Mouse (Mus musculus) C2C12 (cell line): ENCODE measurements around the gene Il7r. TPM values are rescaled to one million over a fixed set of nuclear protein-coding genes. Genes with fewer than 3 reads are reported as not detected.
"Not testable (repeated sequence)": the region's sequence is repeated elsewhere in the genome, so short reads cannot be mapped to it uniquely, and the experiment has no call there.

Experiments used
- H3K27me3 ChIP-seq: one replicate; pipeline ENCODE4 v1.6.1; 2011; ENCODE audit not compliant: control insufficient read depth, insufficient read depth, insufficient read length
- H3K36me3 ChIP-seq: one replicate; pipeline ENCODE4 v1.6.1; 2011; ENCODE audit not compliant: control insufficient read depth, insufficient read depth
- H3K4me3 ChIP-seq: one replicate; pipeline ENCODE4 v1.5.1; 2011; ENCODE audit warnings: mild to moderate bottlenecking, control low read depth; ENCODE audit not compliant: poor library complexity, insufficient read depth, severe bottlenecking
- H3K79me2 ChIP-seq: one replicate; pipeline ENCODE4 v1.6.1; 2011; ENCODE audit not compliant: control insufficient read depth, insufficient read depth
- H3K79me3 ChIP-seq: one replicate; pipeline ENCODE4 v1.6.1; 2011; ENCODE audit warnings: low read depth, control low read depth
- H3ac ChIP-seq: one replicate; pipeline ENCODE3; 2011; ENCODE audit warnings: low read depth; ENCODE audit not compliant: control insufficient read depth, insufficient read length
- CEBPB ChIP-seq: IDR thresholded peaks from one replicate; pipeline ENCODE4 v1.6.1; 2011; ENCODE audit warnings: low read depth, mild to moderate bottlenecking, control low read depth, moderate library complexity
- CTCF ChIP-seq: IDR thresholded peaks from one replicate; pipeline ENCODE4 v1.5.1; 2011; ENCODE audit not compliant: control insufficient read depth, insufficient read depth, insufficient read length
- FOSL1 ChIP-seq: IDR thresholded peaks from one replicate; pipeline ENCODE4 v1.8.0; 2011; ENCODE audit warnings: mild to moderate bottlenecking, low read length; ENCODE audit not compliant: poor library complexity, insufficient read depth, severe bottlenecking
- MAX ChIP-seq: IDR thresholded peaks from one replicate; pipeline ENCODE4 v1.6.1; 2011; ENCODE audit warnings: mild to moderate bottlenecking, control low read depth
- MYOD1 ChIP-seq: IDR thresholded peaks from one replicate; pipeline ENCODE4 v1.6.1; 2011; ENCODE audit warnings: low read depth; ENCODE audit not compliant: control insufficient read depth, insufficient read length
- MYOG ChIP-seq: IDR thresholded peaks from one replicate; pipeline ENCODE4 v1.6.1; 2011; ENCODE audit not compliant: control insufficient read depth, insufficient read length; ENCODE audit errors: extremely low read depth
- USF1 ChIP-seq: IDR thresholded peaks from one replicate; pipeline ENCODE4 v1.6.1; 2011; ENCODE audit warnings: low read depth, mild to moderate bottlenecking, control low read depth, moderate library complexity
- polyA plus RNA-seq: library from polyadenylated mRNA; unstranded; fragments of >200 nt; fragmentation: generic; extraction: Trizol; gene quantifications from one replicate; pipeline ENCODE4 v1.2.1, GENCODE M21; 2012; ENCODE audit warnings: missing spikeins

Il7r gene
- polyA plus RNA-seq, 1 experiment: not detected

- Histone ChIP-seq H3K79me2 (no peaks in the 10 kb centered on the region), H3K79me3 (no peaks in the 10 kb centered on the region), H3ac (no peak overlapping the region), H3K4me3 (no peak overlapping the region), H3K27me3 (no peaks in the 10 kb centered on the region), H3K36me3 (no peaks in the 10 kb centered on the region)
- no peak for TF ChIP-seq FOSL1
- TF ChIP-seq MYOG: no peak
- no peak for TF ChIP-seq MYOD1
- no peak for TF ChIP-seq CEBPB
- TF ChIP-seq USF1: no peak
- no peak for TF ChIP-seq MAX
- TF ChIP-seq CTCF: no peak
These were observed 37.3 kb upstream of the Il7r start for GRCm38 (mm10) chr15:9567316-9567715.

DNA sequence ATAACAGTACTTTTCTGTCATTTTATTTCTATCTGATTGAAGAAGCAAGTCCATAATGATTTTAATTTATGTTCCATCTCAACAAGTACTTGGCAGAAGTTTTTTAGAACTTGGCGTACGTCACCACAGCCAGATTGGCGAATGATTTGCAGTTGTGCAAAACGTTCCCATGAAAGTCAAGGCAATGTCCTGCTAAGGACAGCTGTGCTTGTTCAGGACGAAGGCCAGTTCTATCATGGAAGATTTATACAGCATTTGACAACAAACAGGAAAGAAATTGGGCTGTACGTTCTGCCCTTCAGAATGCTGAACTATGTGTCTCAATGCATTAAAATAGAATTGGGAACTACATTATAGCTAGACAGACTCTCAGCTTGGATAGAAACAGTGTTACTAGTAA is 35.4 kb upstream of the Il7r start:
- H3K79me2 ChIP-seq: no peaks in the 10 kb centered on the region
- TF ChIP-seq CTCF: no peak
- no peak for TF ChIP-seq USF1
- TF ChIP-seq MYOG: no peak
- TF ChIP-seq FOSL1: no peak
- TF ChIP-seq CEBPB: no peak
- TF ChIP-seq MAX: no peak
- TF ChIP-seq MYOD1: no peak
- no peaks in the 10 kb centered on the region for H3K79me3 ChIP-seq
- H3K36me3 ChIP-seq: no peaks in the 10 kb centered on the region
- H3K27me3 ChIP-seq: no peaks in the 10 kb centered on the region
- no peak overlapping the region for H3ac ChIP-seq
- no peak overlapping the region for H3K4me3 ChIP-seq

GRCm38 (mm10) chr15:9564156-9564555 is 34.2 kb upstream of the Il7r start:
- no peaks in the 10 kb centered on the region for H3K36me3 ChIP-seq
- H3K79me2 ChIP-seq: no peaks in the 10 kb centered on the region
- H3K79me3 ChIP-seq: no peaks in the 10 kb centered on the region
- no peak overlapping the region for H3ac ChIP-seq
- TF ChIP-seq MYOG (no peak), CTCF (no peak), FOSL1 (no peak), USF1 (no peak), MYOD1 (no peak), CEBPB (no peak), MAX (no peak)
- H3K4me3 ChIP-seq: no peak overlapping the region
- H3K27me3 ChIP-seq: no peaks in the 10 kb centered on the region

- not testable (repeated sequence) for H3K79me2 ChIP-seq, H3K4me3 ChIP-seq, H3K79me3 ChIP-seq, H3ac ChIP-seq, H3K36me3 ChIP-seq, H3K27me3 ChIP-seq
These were observed 27.3 kb upstream of the Il7r start for GRCm38 (mm10) chr15:9557264-9557663.

DNA sequence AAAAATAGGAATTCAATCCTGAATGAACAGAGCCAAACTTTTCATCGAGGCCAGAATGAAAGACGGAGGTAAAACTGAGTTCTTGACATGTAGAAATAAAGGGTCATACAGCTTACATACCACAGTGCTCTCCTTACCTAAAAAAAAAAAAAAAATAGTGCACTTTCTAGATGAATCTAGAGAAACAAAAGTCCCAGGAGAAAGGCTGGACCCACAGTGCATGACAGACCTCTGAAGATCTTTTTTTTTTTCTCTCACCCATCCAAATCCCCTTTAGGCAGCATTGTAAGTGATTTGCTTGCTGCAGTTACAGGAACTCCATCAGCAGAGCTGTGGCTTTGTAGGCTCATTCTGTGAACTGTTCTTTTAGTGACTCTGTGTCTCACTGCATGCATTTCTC is 19.0 kb upstream of the Il7r start:
- Histone ChIP-seq H3ac (no peak overlapping the region), H3K4me3 (no peak overlapping the region), H3K79me2 (no peaks in the 10 kb centered on the region), H3K27me3 (no peaks in the 10 kb centered on the region), H3K79me3 (no peaks in the 10 kb centered on the region), H3K36me3 (no peaks in the 10 kb centered on the region)
- TF ChIP-seq FOSL1 (no peak), MYOG (no peak), CTCF (no peak)

DNA sequence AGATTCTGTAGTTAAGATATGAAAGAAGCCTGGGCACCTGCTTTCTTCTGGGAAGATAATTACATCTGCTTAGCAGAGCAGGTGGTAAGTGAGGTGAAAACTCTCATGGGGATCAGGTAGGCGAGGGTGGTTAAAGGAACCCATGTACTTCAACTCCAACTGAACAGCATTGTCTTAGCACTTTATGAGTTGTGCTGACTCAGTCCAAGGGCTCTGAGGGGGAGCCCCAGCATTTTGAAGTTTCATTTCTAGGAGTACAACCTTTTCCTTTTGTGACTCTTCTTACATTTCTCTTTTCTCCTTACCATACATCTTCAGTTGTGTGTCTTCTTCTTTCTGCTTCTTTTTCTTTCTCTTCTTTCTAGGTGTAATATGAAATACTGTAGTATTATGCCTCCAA is 5.2 kb upstream of the Il7r start:
- no peaks in the 10 kb centered on the region for H3K79me2 ChIP-seq
- no peak overlapping the region for H3ac ChIP-seq
- H3K79me3 ChIP-seq: no peaks in the 10 kb centered on the region
- H3K36me3 ChIP-seq: no peaks in the 10 kb centered on the region
- H3K27me3 ChIP-seq: no peaks in the 10 kb centered on the region
- no peak for TF ChIP-seq FOSL1
- no peak for TF ChIP-seq MYOD1
- TF ChIP-seq CEBPB: no peak
- TF ChIP-seq MAX: no peak
- no peak for TF ChIP-seq MYOG
- no peak for TF ChIP-seq USF1
- TF ChIP-seq CTCF: no peak
- no peak overlapping the region for H3K4me3 ChIP-seq
